Mouse (Mus musculus) CD4-positive naive resting alpha-beta T cell, adult 76 days (primary cell): Measurements from ENCODE around the gene Hipk2. TPM values are rescaled to one million over a fixed set of nuclear protein-coding genes. Genes with fewer than 3 reads are reported as not detected.

Experiments
- total RNA-seq: library from RNA; stranded (reverse); gene quantifications from one replicate; pipeline ENCODE4 v1.2.4, GENCODE M21; 2023

Gene Hipk2
- 34.1 TPM for total RNA-seq

DNA sequence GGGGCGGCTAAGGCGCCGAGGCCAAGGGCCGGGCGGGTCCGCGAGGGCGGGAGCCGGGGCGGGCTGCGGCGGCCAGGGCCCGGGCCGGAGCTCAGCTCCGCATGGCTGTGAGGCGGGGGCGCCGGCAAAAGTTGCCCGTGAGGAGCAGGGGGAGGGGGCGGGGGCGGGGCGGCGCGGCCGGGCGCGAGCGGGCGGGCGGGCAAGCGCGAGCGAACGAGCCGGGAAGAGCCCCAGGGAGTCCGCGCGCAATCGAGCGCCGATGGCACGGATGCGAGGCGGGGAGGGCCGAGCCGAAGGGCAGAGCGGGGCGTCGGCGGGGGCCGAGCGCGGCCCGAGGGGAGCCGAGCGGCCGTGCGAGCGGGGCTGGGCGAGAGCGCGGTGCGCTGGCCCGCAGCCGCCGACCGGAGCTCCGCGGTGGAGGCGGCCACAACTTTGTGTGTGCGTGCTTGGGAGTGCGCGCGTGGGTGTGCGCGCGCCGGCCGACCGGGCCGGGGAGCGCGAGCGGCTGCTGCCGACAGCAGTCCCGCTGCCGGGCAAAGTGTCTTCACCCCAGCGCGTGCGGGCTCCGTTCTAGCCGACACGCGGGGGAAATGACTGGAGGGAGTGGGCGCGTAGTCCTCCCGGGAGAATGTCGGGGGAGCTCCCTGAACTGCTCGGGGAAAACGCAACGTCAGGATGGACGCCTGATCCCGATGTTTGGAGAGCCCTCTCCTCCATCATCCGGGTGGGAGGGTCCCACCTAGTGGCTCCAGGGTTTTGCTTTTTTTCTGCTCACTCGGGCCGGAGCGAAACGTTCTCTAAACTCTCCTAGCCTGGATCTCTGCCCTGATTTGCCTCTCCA, at the start of gene Hipk2:
Hipk2 (minus strand) TSS at position 95 of the 841 bp plus-strand sequence.

DNA sequence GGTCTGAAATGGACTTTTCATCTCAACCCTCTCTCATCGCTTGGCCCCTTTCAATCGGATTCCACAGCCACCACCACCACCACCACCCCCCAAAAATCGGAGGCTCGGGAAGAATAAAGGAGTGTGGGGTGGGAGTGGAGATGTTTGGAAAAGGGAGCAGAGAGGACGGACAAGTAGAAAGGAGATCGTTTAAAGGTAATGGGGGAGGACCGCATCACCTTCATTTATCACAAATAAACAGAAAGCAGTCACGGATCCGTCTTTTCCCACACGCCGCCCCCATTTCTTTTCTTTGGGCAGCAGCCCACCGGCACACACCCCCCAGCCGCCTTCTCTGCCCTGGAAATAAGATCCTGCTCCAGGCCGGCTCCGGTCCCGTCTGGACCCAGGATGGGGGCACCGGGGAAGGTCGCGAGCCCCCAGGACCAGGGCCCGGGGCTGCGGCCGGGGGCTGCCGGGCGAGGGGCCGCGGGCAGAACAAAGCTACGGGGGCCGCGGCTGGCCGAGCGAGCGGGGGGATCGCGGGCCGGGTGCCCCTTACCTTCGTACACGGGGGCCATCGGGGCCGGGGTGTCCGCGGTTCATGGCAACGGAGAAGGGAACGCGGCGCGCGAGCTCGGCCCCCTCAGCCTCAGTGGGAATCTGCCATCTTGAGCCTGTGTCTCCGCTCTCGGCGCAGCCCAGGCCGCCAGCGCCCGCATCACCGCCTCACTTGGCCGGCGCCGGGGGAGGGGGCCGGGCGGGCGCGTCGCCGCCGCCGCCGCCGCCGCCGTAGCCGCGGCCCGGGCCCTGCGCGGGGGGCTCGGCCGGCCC, 501 bp downstream of the Hipk2 start, which contains the start of gene Tbxas1:
Tbxas1 (plus strand) TSS at position 147 of the 813 bp plus-strand sequence.

DNA sequence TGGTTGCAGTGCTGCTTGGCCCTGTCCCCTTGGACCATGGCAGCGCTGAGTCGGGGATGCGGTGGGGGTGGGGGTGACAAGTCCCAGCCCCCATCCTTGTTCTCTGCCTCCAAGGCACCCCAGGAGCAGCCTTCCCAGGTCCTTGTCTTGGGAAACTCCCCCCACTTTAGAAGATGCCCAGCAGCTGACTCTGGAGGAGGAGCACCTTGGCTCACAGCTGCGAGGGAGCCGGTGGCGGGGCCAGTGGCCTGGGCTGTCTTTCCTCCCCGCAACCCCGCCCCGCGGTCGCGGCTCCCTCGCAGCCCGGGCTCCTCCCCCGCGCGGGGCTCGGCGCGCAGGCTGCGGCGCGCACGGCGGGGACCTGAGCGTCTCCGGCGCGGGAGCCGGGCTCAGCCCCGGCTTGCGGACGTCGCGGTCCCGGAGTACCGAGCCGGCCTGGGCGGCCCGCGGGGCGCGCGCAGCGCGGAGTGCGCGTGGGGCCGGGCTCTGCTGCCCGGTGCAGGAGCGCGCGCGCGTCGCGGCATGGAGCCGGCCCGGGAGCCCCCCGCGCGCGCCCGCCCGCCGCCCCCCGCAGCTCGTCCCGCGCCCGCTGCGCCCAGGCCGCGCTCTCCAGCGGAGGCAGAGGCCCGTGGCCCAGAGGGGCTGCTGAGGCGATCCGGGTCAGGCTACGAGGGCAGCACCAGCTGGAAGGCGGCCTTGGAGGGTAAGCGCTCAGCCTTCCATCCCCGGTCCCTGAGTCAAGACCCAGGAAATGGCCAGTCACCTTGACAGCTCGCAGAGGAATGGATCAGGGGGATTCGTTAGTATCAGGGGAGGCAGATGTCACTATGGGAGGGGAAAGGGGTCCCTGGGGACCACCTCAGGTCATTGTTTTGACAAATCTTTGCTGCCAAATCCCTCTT, 213.0 kb downstream of the Hipk2 start, which contains the start of gene Clec2l:
Clec2l (plus strand) TSS at position 356 of the 902 bp plus-strand sequence.

Other genes with a start within 250 kb of the Hipk2 start
- gene Klrg2, start 238.9 kb downstream of the Hipk2 start, total RNA-seq, result not detected
- gene Clec2l, start 213.1 kb downstream of the Hipk2 start, total RNA-seq, result not detected
- 0.76 TPM for gene Tbxas1, start 761 bp downstream of the Hipk2 start, total RNA-seq
- 5.6 TPM for gene Parp12, start 242.2 kb upstream of the Hipk2 start, total RNA-seq